Mouse (Mus musculus): Measurements from ENCODE around the gene Gm20388. TPM values are rescaled to one million over a fixed set of nuclear protein-coding genes. Genes with fewer than 3 reads are reported as not detected.

The Gm20388 gene
- total RNA-seq, 2 experiments from 2014 or later, result 8.8 TPM

DNA sequence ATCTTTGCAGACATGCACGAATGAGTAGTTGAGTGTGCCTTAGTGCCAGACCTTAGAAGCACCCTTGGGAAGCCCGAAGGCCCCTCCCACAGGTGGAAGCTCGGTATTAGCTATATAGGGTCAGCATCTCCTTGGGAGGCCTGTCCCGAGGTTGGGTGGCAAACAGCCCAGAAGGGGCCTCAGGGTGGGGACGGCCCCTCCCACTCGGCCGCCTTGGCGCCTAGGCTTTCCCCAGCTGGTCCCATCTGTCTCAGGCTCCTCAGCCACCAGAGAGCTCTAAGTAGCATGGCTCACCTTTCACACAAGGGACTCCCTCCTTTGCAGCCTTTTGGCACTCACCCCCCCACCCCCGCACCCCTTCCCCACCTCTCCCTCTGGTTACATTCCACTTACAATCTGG lies 273.7 kb downstream of the Gm20388 start:
- DNase-seq (ENCODE audit: extremely low spot score in 1 of 2, low spot score in 1 of 2), result no peak

DNA sequence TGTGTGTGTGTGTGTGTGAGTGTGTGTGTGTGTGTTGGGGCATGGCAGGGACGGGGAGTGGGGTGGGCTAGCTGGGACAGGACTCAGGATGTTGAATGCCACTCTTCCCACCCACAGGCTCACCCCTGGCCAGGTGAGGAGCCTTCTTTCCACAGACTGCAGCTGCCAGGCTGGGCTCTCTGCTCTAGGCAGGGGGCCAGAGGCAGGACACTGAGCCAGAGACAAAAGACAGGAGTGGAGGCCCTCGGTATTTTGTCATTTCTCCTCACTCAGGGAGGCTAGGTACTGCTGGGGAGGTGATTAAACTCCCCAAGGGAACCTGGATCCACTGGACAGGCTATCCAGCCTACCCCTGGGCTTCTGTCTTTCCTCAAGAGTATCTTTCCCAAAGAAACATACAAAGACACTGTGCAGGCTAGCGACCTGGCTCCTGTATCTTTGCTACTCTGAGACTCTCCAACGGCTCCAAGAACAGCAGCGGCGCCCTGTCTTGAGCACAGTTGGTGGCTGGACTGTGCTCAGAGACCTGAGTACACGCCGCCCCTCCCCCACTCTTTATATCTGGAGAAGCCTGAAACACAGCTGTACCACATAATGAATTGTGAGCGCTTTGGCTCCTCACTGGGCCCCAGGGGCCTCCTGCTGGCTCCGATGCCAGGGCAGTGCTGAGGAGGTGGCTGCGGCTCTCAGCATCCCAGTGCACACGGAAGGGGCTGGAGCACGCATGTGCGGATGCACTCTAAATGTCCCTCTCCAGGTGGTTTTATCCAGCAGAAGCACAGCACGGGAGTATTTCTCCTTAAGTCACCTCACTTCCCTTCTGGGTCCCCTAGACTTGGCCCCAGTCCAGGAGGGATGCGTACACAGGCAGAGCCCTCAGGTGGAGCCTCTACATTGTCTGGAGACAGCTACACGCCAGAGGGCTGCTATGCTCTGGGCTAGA lies 274.5 kb downstream of the Gm20388 start:
- DNase-seq (ENCODE audit: extremely low spot score in 1 of 2, low spot score in 1 of 2), result no peak

DNA sequence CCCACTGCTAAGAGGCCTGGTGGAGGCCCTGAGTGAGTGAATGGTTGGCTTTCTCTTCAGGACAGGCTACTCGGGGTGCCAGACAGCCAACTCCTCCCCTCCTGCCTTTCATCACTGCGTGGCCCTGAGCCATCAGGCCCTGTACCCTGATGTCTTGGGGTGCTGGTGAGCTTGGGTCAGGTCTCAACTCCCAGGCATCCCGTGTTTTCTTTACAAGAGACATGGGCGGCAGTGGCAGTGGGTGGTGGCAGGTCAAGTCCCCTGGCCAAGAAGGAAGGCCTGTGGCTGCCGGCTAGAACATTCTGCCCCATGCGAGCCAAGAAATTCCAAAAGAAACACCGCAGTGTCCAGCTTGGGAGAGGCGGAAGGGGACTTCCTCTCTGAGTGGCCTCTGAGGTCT lies 275.8 kb downstream of the Gm20388 start:
- no peak for DNase-seq (ENCODE audit: extremely low spot score in 1 of 2, low spot score in 1 of 2)

DNA sequence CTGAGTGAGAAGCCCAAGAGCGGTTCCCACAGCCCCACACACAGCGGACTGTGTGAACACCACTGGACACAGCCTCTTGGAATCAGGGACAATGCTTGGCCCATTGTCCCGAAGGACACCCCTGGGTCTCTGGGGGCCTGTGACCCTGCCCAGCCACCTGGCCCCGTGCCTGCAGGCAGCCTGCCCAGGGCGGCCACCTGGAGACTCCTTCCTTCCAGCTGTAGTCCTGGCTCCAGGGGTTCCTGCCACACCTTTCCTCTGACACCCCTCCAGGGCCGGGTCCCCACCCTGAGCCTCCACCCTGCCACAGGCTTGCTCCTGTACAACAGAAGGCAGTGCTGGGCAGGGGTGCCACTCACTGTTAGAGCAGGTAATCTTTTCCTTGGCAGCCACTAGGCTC lies 277.9 kb downstream of the Gm20388 start:
- no peak for DNase-seq (ENCODE audit: extremely low spot score in 1 of 2, low spot score in 1 of 2)

DNA sequence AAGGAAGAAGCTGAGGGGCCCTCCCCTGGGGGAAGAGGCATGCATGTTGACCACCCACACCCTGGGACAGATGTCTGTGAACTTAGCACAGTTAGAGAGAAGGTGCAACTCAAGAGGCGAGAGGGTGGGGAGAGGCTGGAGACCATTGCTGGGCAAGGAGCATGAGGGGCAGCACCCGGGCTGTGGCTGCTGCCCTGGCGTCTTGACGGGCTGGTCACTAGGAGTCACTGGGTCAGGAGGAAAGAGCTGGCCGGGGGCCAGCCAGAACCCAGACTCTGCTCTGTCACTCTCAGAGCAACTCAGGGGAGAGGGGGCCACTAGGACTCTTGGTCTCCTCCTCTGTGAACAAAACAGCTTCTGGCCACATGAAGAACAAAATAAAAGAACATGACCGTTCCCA lies 278.8 kb downstream of the Gm20388 start:
- no peak for DNase-seq (ENCODE audit: extremely low spot score in 1 of 2, low spot score in 1 of 2)

DNA sequence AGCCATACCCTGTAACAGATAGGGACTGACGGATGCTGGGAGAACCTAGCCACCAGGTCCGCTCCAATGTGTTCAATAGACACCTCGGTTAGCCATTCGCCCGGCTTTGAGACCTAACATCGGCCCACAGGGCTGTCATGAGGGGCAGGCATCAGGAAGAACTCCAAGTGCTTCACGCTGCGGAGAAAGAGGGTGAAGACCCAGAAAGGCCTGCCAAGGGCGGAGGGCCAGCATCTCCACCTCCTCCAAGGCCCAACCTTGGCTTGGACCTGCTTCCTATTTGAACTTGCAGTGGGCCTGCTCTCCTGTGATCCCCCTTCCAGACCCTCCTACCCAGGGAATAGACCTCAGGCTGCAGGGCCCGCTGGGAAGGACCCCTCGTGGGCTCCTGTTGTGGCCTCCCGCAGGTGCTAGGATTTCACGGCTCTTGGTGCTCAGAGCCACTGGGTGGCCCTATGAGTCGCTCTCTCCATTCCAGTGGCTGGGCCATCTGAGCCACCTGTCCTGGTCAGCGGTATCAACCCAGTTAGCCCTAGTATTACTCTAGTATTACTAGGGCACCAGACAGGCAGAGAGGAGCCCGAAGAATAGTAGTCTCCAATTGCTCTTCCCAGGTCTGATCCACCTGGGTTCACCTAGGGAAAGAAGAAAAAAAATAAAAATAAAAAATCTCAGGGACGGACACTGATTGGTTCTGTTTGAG lies 279.6 kb downstream of the Gm20388 start:
- no peak for DNase-seq (ENCODE audit: extremely low spot score in 1 of 2, low spot score in 1 of 2)

DNA sequence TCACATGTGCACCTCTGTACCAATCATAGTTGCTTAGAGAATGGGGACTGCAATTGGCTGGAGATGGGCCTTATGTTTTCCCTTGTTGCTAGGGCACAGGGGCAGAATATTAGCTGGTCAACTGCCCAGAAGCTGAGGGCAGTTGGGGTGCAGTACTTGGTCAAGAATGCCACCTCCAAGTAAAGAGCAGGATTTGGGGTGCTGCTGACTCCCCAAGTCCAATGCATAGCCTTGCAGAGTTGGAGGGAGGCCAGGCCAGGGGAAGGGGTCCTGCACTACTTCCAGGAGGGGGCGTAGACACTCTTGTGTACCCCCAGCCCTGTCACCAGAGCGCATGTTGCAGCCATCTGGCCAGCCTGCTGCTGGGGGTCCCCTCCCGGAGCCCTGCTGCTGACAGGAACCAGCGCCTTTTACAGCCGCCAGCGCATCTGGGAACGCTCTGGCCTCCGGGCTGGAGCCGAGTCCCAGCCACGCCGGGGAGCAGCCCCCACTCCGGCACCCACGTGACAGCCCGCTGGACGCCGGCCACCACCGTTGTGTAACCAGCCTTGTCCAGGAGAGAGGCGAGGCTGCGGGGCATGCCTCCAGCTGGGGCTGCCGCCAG lies 280.3 kb downstream of the Gm20388 start:
- DNase-seq (ENCODE audit: extremely low spot score in 1 of 2, low spot score in 1 of 2), result peak; percentile 69 to 78

DNA sequence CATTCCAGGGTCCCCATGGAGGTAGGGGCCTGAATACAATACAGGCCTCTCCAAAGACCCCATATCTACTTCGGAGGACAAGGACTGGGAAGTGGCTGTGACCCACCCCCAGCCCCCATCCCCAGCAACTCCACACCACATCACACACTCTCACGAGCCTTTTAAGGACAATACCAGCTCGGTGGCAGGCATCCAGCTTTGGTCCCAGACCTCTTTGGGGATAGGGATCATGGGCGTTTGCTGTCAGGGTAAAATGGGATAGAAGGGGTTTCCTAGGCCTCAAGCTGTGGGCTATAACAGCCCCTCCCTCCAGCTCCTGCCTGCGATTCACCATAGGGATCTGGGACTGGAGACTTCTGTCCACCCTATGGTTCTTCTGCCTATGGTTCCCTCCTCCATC lies 281.0 kb downstream of the Gm20388 start:
- DNase-seq (ENCODE audit: extremely low spot score in 1 of 2, low spot score in 1 of 2), result no peak

DNA sequence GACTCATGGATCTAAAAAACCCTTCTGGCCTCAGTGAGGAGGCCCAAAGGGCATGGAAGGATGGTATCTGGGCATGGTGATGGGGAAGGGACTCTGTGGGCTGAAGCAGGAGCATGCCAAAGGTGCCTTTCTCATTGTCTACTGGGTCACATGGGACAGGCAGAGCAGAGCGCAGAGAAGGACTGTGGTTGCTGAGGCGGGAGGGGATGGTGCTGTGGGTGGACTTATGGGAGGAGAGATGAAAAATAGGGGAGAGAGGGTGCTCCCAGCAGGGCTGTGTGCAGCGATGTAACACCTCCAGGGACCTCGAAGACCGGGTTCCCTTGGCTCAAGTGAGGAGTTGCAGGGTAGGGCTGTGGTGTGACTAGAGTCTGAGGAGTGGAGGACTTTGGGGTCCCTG lies 281.5 kb downstream of the Gm20388 start:
- no peak for DNase-seq (ENCODE audit: extremely low spot score in 1 of 2, low spot score in 1 of 2)

DNA sequence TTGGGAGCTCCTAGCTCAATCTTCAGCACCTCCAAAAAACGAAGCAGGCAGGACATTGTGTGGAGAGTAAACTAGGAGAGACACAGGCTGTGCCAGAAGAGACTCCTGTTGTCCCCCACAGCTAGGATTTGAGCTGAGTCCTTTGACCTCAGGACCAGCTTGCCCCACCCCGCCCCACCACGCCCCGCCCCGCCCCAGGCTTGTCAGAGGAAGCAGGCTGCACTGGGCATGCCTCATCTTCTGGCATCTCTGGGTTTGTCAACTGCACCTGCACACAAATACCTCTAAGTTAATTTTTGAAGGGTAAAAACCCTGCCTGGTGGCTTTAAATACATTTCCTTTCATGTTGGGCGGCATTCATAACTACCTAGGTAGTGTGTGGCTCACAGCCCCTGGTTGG lies 290.7 kb downstream of the Gm20388 start:
- no peak for DNase-seq (ENCODE audit: extremely low spot score in 1 of 2, low spot score in 1 of 2)

DNA sequence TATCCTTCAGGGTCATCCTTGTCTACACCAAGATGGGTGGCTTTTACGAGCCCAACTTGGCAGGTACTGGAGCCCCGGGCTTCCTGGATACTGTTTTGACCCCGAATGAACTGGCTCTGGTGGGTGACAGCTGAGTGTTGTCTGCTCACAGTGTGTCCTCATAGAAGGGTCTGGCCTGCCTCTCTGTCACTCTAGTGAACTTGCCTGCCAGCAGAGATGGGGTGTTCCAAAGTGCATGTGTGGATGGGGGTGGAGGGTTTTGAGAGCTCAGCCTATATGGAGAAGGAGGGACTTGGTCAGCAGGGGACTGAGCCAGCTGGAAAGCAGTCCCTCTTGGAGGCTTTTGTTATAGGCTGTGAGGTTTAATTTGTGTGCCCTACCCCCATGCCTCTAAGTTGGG lies 291.9 kb downstream of the Gm20388 start:
- no peak for DNase-seq (ENCODE audit: extremely low spot score in 1 of 2, low spot score in 1 of 2)

DNA sequence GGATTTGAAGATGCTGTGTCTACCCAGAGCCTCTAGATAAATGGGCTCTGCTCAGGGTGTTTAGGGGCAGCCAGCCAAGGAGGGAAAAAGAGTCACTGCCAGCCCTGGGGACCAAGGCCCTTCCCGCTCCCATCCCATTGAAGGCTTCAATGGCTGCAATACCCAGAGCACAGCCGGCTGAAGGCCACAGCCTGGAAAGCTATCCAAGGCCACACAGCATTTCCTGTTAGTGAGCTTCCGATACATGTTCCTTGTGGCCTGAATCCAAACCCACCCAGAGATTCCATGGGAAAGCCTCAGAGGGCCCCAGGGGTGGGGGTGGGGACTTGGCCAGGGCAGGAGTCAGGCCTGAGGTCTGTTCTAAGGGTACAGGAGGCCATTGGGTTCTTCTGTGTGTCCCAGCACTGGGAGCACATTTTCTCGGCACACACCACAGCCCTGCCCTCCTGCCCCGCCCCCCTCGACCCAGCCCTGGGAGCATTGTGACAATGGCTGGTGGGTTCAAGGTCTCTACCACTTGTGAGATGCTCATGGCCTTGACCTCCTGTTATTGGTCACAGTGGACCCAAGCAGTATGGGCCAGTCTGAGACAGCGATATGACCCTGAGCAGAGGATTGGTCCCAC lies 294.2 kb downstream of the Gm20388 start:
- no peak for DNase-seq (ENCODE audit: extremely low spot score in 1 of 2, low spot score in 1 of 2)

DNA sequence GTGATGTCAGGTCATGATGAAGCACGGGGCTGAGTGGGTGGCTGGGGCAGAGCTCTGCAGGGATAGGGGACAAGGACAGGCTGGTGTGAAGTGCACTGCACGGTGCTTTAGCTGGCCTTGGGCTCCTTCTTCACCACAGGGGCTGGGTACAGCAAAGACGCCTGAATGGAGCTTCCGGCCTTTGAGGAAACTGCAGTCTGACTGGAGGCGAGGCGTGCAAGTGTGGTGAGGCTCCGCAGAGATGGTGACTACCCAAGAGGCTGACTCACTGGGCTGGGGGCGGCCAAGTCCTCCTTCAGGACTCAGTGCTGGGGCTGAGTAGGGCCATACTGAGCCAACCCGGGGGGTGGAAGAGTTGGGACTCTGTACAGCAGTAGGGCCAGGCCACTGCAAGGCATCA lies 295.3 kb downstream of the Gm20388 start:
- DNase-seq (ENCODE audit: extremely low spot score in 1 of 2, low spot score in 1 of 2), result no peak

DNA sequence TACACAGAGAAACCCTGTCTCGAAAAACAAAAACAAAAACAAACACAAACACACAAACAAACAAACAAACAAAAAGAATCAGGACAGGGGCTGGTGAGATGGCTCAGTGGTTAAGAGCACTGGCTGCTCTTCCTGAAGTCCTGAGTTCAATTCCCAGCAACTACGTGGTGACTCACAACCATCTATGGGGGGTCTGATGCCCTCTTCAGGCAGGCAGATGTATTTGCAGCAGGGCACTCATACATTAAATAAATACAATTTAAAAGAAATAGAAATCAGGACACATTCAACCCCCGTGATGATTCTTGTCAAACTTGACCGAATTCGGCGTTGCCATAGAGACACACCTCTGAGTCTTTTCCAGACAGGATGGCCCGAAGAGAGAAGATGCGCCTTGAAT lies 296.7 kb downstream of the Gm20388 start:
- no peak for DNase-seq (ENCODE audit: extremely low spot score in 1 of 2, low spot score in 1 of 2)

DNA sequence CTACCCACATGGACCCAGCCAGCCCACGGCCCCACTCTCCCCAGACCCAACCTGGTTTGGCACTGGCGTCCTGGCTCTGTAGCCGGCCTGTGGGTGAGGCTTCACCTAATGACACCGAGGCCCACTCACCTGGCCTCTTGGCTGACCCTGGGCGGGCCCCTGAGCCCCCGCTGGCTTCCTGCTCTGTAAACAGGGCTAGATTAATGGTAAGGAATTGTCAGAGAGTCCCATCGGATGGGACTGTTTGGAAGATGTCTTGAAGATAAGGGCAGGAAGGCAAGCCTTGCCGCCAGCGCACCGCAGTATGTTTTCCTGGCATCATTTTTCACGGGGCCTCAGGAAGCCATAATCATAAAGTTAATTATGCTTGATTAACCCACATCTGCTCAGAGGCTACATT lies 297.5 kb downstream of the Gm20388 start:
- no peak for DNase-seq (ENCODE audit: extremely low spot score in 1 of 2, low spot score in 1 of 2)

DNA sequence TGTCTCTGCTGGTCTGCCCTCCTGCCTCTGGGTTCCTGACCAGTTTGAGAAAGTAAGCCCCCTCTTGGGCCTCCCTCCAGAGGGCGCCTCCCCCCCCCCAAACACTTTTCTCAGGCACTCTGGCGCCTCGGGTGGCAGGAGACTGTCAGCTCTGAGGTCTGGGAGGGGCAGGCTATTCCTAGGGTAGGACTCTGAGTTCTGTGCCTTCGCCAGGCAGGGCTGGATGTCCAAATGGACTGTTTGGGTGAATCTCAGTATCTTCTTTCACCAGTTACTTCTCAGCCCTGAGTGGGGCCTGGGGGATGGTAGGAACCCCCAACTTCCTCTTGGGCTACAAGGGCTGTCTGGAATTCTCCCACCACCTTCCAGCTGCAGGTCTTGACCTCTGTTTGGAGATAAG lies 300.7 kb downstream of the Gm20388 start:
- DNase-seq (ENCODE audit: extremely low spot score in 1 of 2, low spot score in 1 of 2), result no peak

DNA sequence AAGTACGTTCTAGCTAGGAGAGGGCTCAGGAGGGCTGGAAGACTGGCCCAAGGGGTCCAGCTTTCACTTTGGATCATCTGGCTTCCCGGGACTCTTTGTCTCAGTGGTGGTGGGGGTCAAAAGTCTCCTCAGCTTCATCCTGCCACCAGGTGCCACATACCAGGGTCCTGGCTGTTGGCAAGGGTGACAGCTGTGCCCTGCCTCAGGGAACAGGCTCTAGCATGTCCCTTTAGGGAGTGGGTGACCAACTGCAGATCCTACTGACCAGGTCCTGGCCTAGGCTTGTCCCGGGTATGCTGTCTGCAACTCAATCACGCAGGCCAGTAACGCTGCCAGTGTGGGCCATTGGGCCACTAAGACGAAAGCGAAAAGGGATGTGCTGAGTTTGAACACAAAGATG lies 302.0 kb downstream of the Gm20388 start:
- DNase-seq (ENCODE audit: extremely low spot score in 1 of 2, low spot score in 1 of 2), result no peak

DNA sequence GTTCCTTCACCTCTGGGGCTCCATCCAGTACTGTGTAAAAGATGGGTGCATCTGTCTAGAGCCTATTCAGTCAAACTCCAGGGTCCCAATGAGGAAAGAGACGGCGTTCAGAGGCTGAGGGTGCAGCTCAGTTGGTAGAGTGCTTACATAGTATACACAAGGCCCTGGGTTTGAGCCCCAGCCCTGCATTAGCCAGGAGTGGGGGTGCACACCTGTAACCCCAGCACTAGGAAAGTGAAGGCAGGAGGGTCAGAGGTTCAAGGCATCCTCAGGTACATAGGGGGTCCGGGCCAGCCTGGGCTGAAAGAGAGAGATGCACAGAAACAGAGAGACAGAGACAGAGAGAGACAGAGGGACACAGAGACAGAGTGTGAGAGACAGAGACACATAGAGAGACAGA lies 302.6 kb downstream of the Gm20388 start:
- DNase-seq (ENCODE audit: extremely low spot score in 1 of 2, low spot score in 1 of 2), result no peak

DNA sequence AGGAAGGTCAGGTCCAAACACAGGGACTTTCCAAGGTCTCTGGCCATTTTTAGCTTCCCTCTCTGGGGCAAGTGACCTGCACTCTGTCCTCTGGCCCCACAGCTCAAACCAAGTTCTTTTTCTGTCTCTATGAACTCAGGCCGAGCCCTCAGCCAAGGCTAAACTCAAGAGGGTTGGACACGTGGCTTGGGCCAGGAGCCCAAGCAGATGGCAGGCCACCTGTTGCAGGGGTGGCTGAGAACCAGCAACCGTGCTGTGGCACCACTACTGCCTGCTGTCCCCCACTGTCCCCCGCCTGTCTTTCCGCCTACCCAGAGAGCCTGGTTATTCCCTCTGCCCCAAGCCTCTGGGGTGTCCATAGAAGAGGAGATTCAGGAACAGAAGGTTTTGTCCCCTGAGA lies 303.3 kb downstream of the Gm20388 start:
- no peak for DNase-seq (ENCODE audit: extremely low spot score in 1 of 2, low spot score in 1 of 2)

DNA sequence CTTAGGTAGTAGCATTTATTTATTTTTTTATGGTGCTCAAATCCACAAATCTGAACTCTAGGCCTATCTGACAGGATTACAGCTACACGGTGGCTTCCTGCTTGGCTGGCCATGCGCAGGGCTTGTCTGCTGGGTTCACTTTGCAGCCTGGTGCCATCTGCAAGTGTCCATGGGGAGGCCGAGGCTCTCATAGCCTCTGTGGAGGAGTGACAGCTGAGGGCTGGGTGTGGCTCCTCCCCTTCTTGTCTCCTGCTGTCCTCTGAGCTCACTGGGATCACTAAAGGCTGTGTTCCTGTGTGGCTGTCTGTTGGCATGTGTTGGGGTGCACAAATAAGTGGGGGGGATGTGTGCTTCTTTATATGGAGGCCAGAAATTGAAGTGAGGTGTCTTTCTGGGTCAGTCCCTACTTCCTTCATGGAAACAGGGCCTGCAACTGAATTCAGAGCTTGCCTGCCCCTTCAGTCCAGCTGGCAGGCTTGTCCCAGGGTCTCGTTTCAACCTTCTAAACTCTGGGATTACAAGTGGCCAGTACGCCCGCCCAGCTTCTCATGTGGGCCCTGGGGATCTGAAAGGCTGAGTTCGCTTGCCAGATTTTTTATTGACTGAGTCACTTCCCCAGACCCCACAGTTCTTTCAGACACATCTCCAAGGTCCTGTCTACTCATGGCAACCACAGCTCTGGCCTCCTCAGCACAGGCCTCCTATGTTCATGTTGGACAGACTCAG lies 304.9 kb downstream of the Gm20388 start:
- DNase-seq (ENCODE audit: extremely low spot score in 1 of 2, low spot score in 1 of 2), result no peak
